Mouse (Mus musculus) layer of hippocampus, postnatal 10 days (tissue): ENCODE results near the gene Osbp2. TPM values are rescaled to one million over a fixed set of nuclear protein-coding genes. Genes with fewer than 3 reads are reported as not detected.
"Not testable (repeated sequence)": the region's sequence is repeated elsewhere in the genome, so short reads cannot be mapped to it uniquely, and the experiment has no call there.

ENCODE experiments used
- DNase-seq, 2 experiments: peaks; one replicate each; pipeline ENCODE4 v3.0.0; 2021; ENCODE audit warnings: low spot score in 2 of 2
- long read RNA-seq: library from polyadenylated mRNA; stranded (forward); transcript quantifications from one replicate; pipeline ENCODE4 v2.0.0, GENCODE M21; 2023
- total RNA-seq, 2 experiments: library from RNA; stranded (reverse); gene quantifications; 2 replicates each; pipeline ENCODE4 v1.2.3; 2021

Osbp2 gene
- 10 to 100 TPM; 84.0 to 87.2 TPM for total RNA-seq
- long read RNA-seq, full-length matches to known transcripts = 6 of 42 reads
- long read RNA-seq, partial matches to known transcripts = 7 of 42 reads
- long read RNA-seq, other reads (novel, unspliced or antisense) = 29 of 42 reads

GRCm38 (mm10) chr11:3863454-3864112 lies at the start of gene Osbp2:
Osbp2 (minus strand) TSS chr11:3863903.
- peak; percentile 75 to 80 for DNase-seq

- peak; percentile 45 to 58 for DNase-seq
Measured at GRCm38 (mm10) chr11:3912875-3913271, 49.2 kb upstream of the Osbp2 start.

DNA sequence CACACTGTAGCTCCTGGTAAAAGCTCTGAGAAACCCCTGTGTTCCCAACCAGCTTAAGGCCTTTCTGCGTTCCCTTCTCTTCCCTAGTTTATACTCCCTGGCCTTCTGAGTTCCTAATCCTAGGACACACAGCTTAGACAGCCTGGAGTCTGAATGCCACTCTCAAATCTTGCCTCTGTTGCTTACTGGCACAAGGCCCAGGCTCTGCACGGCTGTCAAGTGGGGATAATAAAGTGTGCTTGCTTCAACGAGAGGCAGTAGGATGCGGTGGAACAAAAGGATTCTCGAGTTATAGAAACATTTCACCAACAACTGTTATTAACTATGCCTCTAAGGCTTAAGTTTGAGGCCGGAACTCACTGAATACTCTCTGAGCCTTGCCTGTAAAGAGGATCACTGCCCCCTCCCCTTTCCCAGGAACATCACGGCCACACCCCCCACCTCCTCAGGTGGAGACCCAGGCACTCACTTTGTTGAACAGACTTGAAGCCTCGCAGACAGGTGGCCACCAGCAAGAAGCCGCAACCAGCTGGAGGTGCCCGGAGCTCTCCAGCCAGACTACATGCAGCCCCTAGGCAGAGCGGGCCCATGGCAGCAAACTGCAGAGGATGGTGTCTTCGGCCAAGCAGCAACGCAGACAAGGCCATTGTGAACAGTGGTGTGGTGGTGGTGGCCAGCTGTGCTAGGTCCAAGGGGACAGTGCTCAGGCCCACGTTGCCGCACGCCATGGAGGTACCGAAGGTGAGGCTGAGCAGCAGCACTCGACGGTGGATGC lies 48.6 kb upstream of the Osbp2 start:
- peak; percentile 36 to 65 for DNase-seq

- not testable (repeated sequence) for DNase-seq
Measured at GRCm38 (mm10) chr11:3911440-3911839, 47.7 kb upstream of the Osbp2 start.

DNA sequence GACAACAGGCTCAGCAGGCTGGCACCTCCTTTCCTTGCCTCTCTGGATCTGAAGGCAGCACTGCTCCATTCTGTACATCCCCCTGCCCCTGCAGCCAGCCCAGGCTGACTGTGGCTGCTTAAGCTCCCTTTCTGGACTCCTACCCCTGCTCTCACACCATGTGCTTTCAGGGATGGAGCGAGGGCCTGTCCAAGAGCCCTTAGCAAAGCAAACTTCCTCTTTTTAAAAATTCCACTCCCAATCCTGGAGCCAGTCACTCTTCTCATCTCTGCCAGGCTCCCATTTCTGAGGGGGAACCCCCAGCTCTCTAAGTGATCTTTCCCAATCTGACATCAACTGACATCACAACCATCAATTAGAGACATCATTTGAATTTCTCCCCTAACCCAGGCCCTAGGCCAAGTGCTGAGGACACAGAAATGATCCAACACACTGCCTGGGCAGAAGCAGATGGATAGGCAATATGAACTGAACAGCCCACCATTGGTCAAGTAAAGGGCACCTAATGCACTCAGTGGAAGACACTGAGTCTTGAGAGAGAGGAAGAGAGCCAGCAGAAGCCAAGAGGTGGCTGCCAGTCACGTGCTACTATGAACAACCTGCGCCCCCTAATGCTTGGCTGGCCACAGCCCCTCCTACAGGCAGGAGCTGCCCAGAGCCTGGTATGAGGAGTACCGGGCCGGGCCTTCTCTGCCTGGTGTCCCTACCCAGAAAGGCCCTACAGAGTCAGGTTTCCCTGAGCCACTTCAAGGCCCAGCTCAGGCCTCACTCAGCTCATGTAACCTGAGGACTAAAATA lies 47.0 kb upstream of the Osbp2 start:
- no peak for DNase-seq

- no peak for DNase-seq
Measured at GRCm38 (mm10) chr11:3909236-3909635, 45.5 kb upstream of the Osbp2 start.

GRCm38 (mm10) chr11:3905446-3905845 lies 41.7 kb upstream of the Osbp2 start:
- DNase-seq = no peak

DNA sequence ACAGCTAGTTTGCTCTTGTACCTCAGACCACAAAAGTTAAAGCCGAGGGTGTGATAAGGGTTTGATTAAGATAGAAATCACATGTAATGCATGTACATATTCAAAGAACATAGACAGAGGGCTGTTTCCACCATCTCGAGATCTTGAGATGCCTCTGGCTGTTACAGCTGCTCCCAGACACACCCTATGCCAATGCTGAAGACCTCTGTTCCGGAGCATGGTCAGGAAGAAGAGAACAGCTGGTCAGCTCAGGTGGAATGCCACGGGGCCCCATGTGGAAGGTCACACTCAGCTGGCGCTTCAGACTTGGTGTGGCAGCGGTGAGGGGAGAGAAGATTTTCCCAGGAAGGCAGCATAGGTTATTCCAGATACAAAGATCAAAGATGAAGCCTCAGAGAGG lies 41.0 kb upstream of the Osbp2 start:
- DNase-seq = no peak

- DNase-seq = peak; percentile 66 to 76
Measured at GRCm38 (mm10) chr11:3903046-3903445, 39.3 kb upstream of the Osbp2 start.

DNA sequence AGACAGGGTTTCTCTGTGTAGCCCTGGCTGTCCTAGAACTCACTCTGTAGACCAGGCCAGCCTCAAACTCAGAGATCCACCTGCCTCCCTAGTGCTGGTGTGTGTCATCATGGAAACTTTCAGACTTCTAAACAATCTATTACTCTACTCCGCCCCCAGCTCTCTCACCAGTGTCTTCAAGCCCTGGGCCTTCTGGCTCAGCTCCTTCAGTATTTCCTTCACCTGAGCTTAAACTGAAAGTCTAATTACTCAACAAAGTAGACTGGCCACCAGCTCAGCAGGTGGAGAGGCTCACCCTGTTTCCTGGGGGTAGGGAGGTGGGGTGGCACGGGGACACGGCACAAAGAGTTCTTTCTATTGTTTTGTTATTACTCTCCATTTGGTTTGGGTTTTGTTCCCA lies 38.8 kb upstream of the Osbp2 start:
- DNase-seq = no peak

GRCm38 (mm10) chr11:3900296-3900695 lies 36.6 kb upstream of the Osbp2 start:
- no peak for DNase-seq

DNA sequence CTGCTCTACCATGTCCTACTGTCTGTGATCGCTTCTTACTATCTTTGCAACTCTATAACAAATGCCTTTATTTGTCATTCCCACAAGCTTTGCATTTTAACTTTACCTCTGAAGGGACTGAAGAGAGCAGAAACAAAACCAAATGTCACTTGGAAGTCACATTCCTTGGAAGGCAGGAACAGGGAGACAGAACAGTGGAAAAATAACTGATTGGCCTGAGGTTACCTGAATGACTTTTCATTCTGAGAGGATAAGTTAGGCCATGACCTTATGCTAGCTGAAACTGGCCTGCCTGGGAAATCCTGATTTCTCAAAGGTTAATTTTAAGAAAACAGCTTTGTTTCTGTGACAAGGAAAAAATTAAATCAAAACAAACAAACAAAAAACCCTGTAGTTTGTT lies 32.2 kb upstream of the Osbp2 start:
- DNase-seq = no peak

- DNase-seq = no peak
Measured at GRCm38 (mm10) chr11:3895458-3895857, 31.8 kb upstream of the Osbp2 start.

DNA sequence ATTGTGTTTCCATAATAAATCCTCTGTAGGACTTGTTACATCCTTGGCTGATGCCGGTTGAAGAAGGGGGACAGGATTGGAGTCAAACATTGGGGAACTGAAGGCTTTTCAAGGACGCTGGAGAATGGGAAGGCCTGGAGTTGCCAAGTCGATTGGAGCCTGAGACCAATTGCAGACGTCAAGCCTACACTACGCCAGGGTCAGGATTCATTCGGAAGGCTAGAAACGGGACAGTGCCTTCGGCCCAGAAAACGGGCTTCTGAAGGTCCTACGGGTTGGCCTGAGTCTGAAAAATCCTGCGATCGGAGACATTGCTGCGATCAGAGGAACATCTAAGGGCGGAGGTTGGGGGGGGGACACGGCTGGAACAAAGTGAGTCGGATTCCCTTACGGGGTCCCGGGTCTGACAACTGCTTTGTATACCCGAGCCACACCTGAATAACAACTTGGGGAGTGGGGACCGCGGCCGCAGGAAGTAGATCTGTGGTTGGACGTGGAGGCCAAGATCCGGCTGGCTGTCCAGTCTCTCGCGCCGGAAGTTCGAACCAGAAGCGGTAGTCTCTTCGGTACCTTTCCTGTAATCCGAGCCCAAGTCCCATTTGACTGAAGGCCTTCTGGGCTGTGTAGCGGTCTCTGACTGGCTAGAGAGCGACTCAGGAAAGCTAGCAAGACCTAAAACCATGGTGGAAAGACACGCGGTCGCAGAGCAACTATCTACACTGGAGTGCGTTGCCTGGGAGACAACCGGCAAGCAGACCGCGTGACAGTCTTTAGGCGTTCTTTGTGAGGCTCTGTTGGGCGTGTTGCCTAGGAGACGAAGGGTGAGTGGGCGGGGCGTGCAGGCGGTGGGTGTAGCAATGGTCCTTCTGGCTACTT lies 30.9 kb upstream of the Osbp2 start, which contains the start of the genes 4921536K21Rik and Dusp18:
Gene 4921536K21Rik (minus strand): TSS at position 693 of the 876 bp plus-strand sequence.
Gene Dusp18 (plus strand): TSS at position 835 of the 876 bp plus-strand sequence.
- peak; percentile 92 to 95 for DNase-seq

- no peak for DNase-seq
Measured at GRCm38 (mm10) chr11:3893970-3894369, 30.3 kb upstream of the Osbp2 start.

DNA sequence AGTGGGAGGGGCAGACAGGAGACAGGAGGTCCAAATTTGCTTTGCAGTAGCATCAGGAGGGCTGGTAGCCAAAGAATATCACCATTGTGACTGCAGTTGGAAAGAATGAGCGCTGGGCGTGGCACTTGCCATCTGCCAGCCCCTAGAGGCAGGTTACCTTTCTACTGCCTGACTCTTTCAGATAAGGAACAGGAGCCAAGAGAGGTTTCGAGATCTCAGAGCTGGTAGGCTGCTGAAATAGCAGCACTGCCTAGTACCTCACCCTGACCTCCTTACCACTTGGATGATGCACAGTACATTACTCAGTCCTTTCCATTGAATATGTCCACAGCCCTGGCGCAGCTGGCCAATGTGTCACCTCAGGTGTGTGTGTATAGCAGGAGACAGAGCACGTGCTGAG lies 23.6 kb upstream of the Osbp2 start:
- DNase-seq = no peak

- DNase-seq = no peak
Measured at GRCm38 (mm10) chr11:3883711-3884110, 20.0 kb upstream of the Osbp2 start.

DNA sequence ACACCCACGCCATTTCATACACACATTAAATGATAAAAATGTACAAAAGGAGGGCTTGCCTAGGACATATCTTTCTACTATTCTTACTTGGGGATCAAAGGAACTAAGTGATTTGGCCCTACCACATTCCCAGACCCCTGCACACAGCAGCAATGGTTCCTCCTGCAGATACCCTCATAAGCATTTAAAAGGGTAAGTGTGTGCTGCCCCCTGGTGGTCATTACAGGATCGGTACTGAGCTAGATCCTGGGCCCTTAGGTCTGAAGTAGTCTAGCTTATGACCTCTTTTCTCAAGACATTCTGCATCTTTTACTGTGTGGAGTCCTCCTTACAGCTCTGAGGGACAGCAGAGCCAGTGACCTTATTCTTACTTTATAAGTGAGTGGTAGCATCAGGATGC lies 16.1 kb upstream of the Osbp2 start:
- DNase-seq = peak; percentile 78

DNA sequence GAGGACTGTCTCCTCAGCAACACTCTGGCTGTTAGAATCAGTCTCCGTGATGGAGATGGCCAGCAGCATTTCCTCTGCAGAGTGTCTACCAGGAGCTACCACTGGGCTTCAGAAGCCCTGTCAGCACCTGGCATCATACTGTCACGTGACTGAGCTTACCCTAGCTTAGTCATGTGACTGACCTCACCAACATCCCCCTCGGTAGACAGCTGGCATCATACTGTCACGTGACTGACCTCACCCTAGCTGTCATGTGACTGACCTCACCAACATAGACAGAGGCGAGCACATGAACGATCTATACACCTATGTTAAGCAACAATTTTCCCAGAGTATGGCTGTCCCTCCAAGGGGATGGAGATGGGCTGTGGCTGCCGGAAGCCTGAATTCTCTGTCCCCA lies 15.0 kb upstream of the Osbp2 start:
- no peak for DNase-seq

GRCm38 (mm10) chr11:3876419-3876818 lies 12.7 kb upstream of the Osbp2 start:
- no peak for DNase-seq
